Mouse (Mus musculus): ENCODE results near the gene Ucp3. TPM values are rescaled to one million over a fixed set of nuclear protein-coding genes. Genes with fewer than 3 reads are reported as not detected.
A peak's percentile ranks its signal among the peaks of the same experiment; 100 is the strongest.

The Ucp3 gene
- polyA plus RNA-seq, 1 experiment from 2014 or later: 1.4 TPM

DNA sequence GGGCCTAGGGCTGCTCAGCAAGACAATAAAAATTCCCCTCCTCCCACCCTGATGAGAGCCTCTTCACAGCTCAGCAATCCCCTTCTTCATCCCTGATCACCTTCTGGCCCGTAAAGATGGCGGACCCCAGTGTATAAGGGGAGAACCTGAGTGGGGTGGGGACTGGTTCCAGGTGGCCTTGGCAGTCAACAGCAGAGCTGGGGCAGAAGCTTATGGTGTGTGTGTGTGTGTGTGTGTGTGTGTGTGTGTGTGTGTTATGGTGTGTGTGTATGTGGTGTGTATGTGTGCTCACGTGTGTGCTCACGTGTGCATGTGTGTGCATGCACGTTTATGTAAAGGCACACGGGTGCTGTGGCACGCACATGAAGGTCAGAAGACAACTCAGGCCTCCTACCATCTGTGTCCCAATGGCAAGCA lies 21.6 kb downstream of the Ucp3 start:
- TF ChIP-seq CTCF (IDR thresholded peaks at IDR 0.05; ENCODE audit: low read depth) (no peak), EP300 (optimal IDR thresholded peaks at IDR 0.05) (no peak)
- Histone ChIP-seq H3K4me2 (replicated peaks; ENCODE audit: low read depth) (peak overlapping the region; percentile 78), H3K36me3 (ENCODE audit: control insufficient read depth, insufficient read depth, low read length) (peaks cover 16% of the 10 kb centered on the region; the same call in 1 of the 2 replicates), H3K4me1 (replicated peaks; ENCODE audit: control insufficient read depth, insufficient read depth) (peaks cover 7% of the 10 kb centered on the region), H3K27ac (replicated peaks) (peak overlapping the region; percentile 88), H3K9me3 (ENCODE audit: control insufficient read depth, low read length) (no peaks in the 10 kb centered on the region), H3K9ac (ENCODE audit: low read length) (peak overlapping the region; percentile 72), H3K27me3 (ENCODE audit: control insufficient read depth, insufficient read depth, low read length) (no peaks in the 10 kb centered on the region), H3K4me3 (ENCODE audit: low read depth, low read length) (peak overlapping the region; percentile 55)
- WGBS: 60% methylated on average over 7 of the region's 7 CpGs
- DNase-seq (ENCODE audit: low spot score): no peak
- ATAC-seq (ENCODE audit: low FRiP score, low TSS enrichment): no peak

DNA sequence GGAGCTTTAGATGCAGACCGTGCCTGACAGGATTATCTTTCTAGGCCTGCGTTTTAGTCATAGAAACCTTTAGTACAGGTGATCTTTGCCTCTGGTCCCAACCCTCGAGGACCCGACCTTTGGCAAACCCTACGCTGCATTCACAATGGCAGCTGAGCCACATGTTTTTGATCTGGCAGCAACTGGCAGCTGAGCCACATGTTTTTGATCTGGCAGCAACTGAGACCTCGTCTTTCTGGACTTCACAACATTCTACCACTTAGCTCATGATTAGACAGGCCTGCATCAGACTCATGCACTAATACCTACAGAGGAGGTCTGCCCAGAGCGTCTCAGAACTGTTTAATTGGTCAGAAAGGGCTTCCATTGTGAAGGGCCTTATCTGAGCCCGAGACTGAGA lies 22.3 kb downstream of the Ucp3 start:
- no peaks in the 10 kb centered on the region for H3K9me3 ChIP-seq (ENCODE audit: control insufficient read depth, low read length)
- peak overlapping the region; percentile 55 for H3K4me3 ChIP-seq (ENCODE audit: low read depth, low read length)
- no peaks in the 10 kb centered on the region for H3K27me3 ChIP-seq (ENCODE audit: control insufficient read depth, insufficient read depth, low read length)
- H3K36me3 ChIP-seq (ENCODE audit: control insufficient read depth, insufficient read depth, low read length): peaks cover 21% of the 10 kb centered on the region; the same call in 1 of the 2 replicates
- H3K4me1 ChIP-seq (replicated peaks; ENCODE audit: control insufficient read depth, insufficient read depth): peaks cover 7% of the 10 kb centered on the region
- peak overlapping the region; percentile 51; the same call in 1 of the 2 replicates for H3K9ac ChIP-seq (ENCODE audit: low read length)
- WGBS: 30% methylated on average over 8 of the region's 8 CpGs
- DNase-seq (ENCODE audit: low spot score): no peak
- TF ChIP-seq EP300 (optimal IDR thresholded peaks at IDR 0.05) (no peak), CTCF (IDR thresholded peaks at IDR 0.05; ENCODE audit: low read depth) (no peak)
- peak overlapping the region; percentile 88 for H3K27ac ChIP-seq (replicated peaks)
- H3K4me2 ChIP-seq (replicated peaks; ENCODE audit: low read depth): peak overlapping the region; percentile 78
- ATAC-seq (ENCODE audit: low FRiP score, low TSS enrichment): no peak

GRCm38 (mm10) chr7:100495581-100496251 lies 22.9 kb downstream of the Ucp3 start:
- Histone ChIP-seq H3K4me2 (replicated peaks; ENCODE audit: low read depth) (peak overlapping the region; percentile 78), H3K9ac (ENCODE audit: low read length) (peak overlapping the region; percentile 51), H3K27ac (replicated peaks) (peak overlapping the region; percentile 88), H3K9me3 (ENCODE audit: control insufficient read depth, low read length) (no peaks in the 10 kb centered on the region), H3K4me1 (replicated peaks; ENCODE audit: control insufficient read depth, insufficient read depth) (peaks cover 7% of the 10 kb centered on the region), H3K4me3 (ENCODE audit: low read depth, low read length) (peak overlapping the region; percentile 55), H3K27me3 (ENCODE audit: control insufficient read depth, insufficient read depth, low read length) (no peaks in the 10 kb centered on the region), H3K36me3 (ENCODE audit: control insufficient read depth, insufficient read depth, low read length) (peaks cover 21% of the 10 kb centered on the region; the same call in 1 of the 2 replicates)
- DNase-seq (ENCODE audit: low spot score) (peak; percentile 91), ATAC-seq (ENCODE audit: low FRiP score, low TSS enrichment) (peak; percentile 78)
- TF ChIP-seq CTCF (IDR thresholded peaks at IDR 0.05; ENCODE audit: low read depth): peak; percentile 35
- no peak for TF ChIP-seq EP300 (optimal IDR thresholded peaks at IDR 0.05)
- 28% methylated on average over 11 of the region's 11 CpGs for WGBS

DNA sequence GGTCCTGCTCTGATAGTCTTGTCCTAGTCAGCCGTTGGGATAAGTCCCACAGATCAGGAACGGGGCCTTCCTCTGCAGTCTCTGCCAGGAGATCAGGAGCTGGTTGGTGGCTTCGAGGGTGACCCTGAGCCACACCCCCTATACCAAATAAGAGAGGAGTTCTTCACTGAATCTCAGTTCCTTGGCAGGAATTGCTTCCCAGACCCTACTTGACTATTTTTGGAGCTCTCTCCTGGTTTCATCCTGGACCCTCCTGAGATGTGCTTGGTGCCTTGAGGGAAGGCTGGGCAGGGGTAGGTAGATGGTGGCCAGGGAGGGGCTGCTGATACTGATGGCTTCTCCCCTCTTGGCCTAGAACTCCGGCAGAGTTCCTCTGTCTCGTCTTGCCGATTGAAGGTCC lies 23.6 kb downstream of the Ucp3 start:
- no peaks in the 10 kb centered on the region for H3K27me3 ChIP-seq (ENCODE audit: control insufficient read depth, insufficient read depth, low read length)
- H3K27ac ChIP-seq (replicated peaks): peak overlapping the region; percentile 76
- 53% methylated on average over 6 of the region's 6 CpGs for WGBS
- H3K36me3 ChIP-seq (ENCODE audit: control insufficient read depth, insufficient read depth, low read length): peaks cover 21% of the 10 kb centered on the region; the same call in 1 of the 2 replicates
- peak overlapping the region; percentile 55; the same call in 1 of the 2 replicates for H3K4me3 ChIP-seq (ENCODE audit: low read depth, low read length)
- no peak for ATAC-seq (ENCODE audit: low FRiP score, low TSS enrichment)
- no peak for DNase-seq (ENCODE audit: low spot score)
- TF ChIP-seq CTCF (IDR thresholded peaks at IDR 0.05; ENCODE audit: low read depth): no peak
- no peak for TF ChIP-seq EP300 (optimal IDR thresholded peaks at IDR 0.05)
- peaks cover 7% of the 10 kb centered on the region for H3K4me1 ChIP-seq (replicated peaks; ENCODE audit: control insufficient read depth, insufficient read depth)
- H3K9me3 ChIP-seq (ENCODE audit: control insufficient read depth, low read length): no peaks in the 10 kb centered on the region
- H3K4me2 ChIP-seq (replicated peaks; ENCODE audit: low read depth): peak overlapping the region; percentile 78
- H3K9ac ChIP-seq (ENCODE audit: low read length): peak overlapping the region; percentile 31; the same call in 1 of the 2 replicates

DNA sequence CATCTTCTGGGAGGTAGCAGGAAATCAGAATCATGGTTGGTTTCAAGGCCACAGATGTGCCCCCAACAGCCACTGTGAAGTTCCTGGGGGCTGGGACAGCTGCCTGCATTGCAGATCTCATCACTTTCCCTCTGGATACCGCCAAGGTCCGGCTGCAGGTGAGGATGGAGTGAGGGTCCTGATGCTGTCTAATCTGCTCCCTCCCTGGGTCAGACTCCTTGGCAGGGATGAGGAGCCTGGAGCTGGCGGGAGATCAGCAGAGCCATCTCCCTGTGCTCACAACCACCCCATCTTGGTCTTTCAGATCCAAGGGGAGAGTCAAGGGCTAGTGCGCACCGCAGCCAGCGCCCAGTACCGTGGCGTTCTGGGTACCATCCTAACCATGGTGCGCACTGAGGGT lies 24.0 kb downstream of the Ucp3 start:
- Histone ChIP-seq H3K4me1 (replicated peaks; ENCODE audit: control insufficient read depth, insufficient read depth) (peaks cover 7% of the 10 kb centered on the region), H3K4me2 (replicated peaks; ENCODE audit: low read depth) (peak overlapping the region; percentile 11), H3K27me3 (ENCODE audit: control insufficient read depth, insufficient read depth, low read length) (no peaks in the 10 kb centered on the region), H3K4me3 (ENCODE audit: low read depth, low read length) (no peak overlapping the region), H3K36me3 (ENCODE audit: control insufficient read depth, insufficient read depth, low read length) (peaks cover 21% of the 10 kb centered on the region; the same call in 1 of the 2 replicates), H3K9me3 (ENCODE audit: control insufficient read depth, low read length) (no peaks in the 10 kb centered on the region), H3K27ac (replicated peaks) (no peak overlapping the region), H3K9ac (ENCODE audit: low read length) (no peak overlapping the region)
- no peak for TF ChIP-seq CTCF (IDR thresholded peaks at IDR 0.05; ENCODE audit: low read depth)
- TF ChIP-seq EP300 (optimal IDR thresholded peaks at IDR 0.05): no peak
- ATAC-seq (ENCODE audit: low FRiP score, low TSS enrichment) (no peak), DNase-seq (ENCODE audit: low spot score) (no peak)
- 96% methylated on average over 9 of the region's 9 CpGs for WGBS

DNA sequence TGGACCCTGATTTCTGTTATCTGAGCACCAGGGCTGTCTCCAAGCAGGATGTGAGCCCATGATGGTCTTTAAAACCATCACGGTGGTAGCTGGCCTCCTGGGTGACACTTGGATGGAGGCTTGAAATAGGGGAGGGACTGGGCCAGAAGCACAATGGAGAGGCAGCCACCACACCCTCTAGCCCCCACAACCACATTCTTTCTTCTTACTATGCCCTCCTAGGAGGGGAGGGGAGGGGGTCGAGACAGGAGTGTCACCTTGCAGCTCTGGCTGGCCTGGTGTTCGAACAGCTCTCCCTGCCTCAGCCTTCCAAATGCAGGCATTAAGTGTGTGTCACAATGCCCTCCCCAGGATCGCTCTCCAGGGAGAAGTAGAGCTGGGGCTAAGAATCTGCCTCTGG lies 24.6 kb downstream of the Ucp3 start:
- DNase-seq (ENCODE audit: low spot score) (no peak), ATAC-seq (ENCODE audit: low FRiP score, low TSS enrichment) (no peak)
- no peak overlapping the region for H3K27ac ChIP-seq (replicated peaks)
- no peak overlapping the region for H3K4me3 ChIP-seq (ENCODE audit: low read depth, low read length)
- whole genome bisulfite sequencing: 70% methylated on average over 4 of the region's 4 CpGs
- no peaks in the 10 kb centered on the region for H3K9me3 ChIP-seq (ENCODE audit: control insufficient read depth, low read length)
- H3K36me3 ChIP-seq (ENCODE audit: control insufficient read depth, insufficient read depth, low read length): peaks cover 21% of the 10 kb centered on the region; the same call in 1 of the 2 replicates
- no peak overlapping the region for H3K4me2 ChIP-seq (replicated peaks; ENCODE audit: low read depth)
- TF ChIP-seq EP300 (optimal IDR thresholded peaks at IDR 0.05) (no peak), CTCF (IDR thresholded peaks at IDR 0.05; ENCODE audit: low read depth) (no peak)
- H3K27me3 ChIP-seq (ENCODE audit: control insufficient read depth, insufficient read depth, low read length): no peaks in the 10 kb centered on the region
- no peak overlapping the region for H3K9ac ChIP-seq (ENCODE audit: low read length)
- peaks cover 7% of the 10 kb centered on the region for H3K4me1 ChIP-seq (replicated peaks; ENCODE audit: control insufficient read depth, insufficient read depth)
